Mouse (Mus musculus) midbrain, embryonic 10.5 days (tissue): Measurements from ENCODE around the gene Gm20388. TPM values are rescaled to one million over a fixed set of nuclear protein-coding genes. Genes with fewer than 3 reads are reported as not detected.

ENCODE experiments used
- DNase-seq: peaks from one replicate; pipeline ENCODE4 v3.0.0-alpha.2; 2017; ENCODE audit warnings: low spot score
- H3K27ac ChIP-seq: fragments of 300-500 bp; sonication (generic); replicated peaks from 2 replicates; pipeline ENCODE4 v1.5.1; 2016; ENCODE audit warnings: mild to moderate bottlenecking
- H3K27me3 ChIP-seq: fragments of 300-500 bp; sonication (generic); 2 replicates; pipeline ENCODE4 v1.6.1; 2016; ENCODE audit warnings: low read depth, mild to moderate bottlenecking; ENCODE audit not compliant: poor library complexity, severe bottlenecking
- H3K36me3 ChIP-seq: fragments of 300-500 bp; sonication (generic); 2 replicates; pipeline ENCODE4 v1.6.1; 2016; ENCODE audit warnings: mild to moderate bottlenecking, moderate library complexity
- H3K4me1 ChIP-seq: fragments of 300-500 bp; sonication (generic); 2 replicates; pipeline ENCODE4 v1.6.1; 2016
- H3K4me3 ChIP-seq: fragments of 300-500 bp; sonication (generic); 2 replicates; pipeline ENCODE4 v1.5.1; 2016; ENCODE audit warnings: mild to moderate bottlenecking, moderate library complexity
- H3K9me3 ChIP-seq: fragments of 300-500 bp; sonication (generic); replicated peaks from 2 replicates; pipeline ENCODE4 v1.6.1; 2016; ENCODE audit warnings: mild to moderate bottlenecking
- WGBS: fragments of 180-500 bp; shearing (Covaris S2); methylation state at CpG from one replicate; pipeline ENCODE4 v1.1.7; 2016; 5-methylcytosine and 5-hydroxymethylcytosine counted together
- polyA plus RNA-seq: library from polyadenylated mRNA; unstranded; fragments of >200 nt; fragmentation: Nextera tagmentation; extraction: Ambion mirVana; gene quantifications from 2 replicates; pipeline ENCODE4 v1.2.1, GENCODE M21; 2016

The Gm20388 gene
- polyA plus RNA-seq, 1 experiment from 2014 or later: 7.1 TPM

DNA sequence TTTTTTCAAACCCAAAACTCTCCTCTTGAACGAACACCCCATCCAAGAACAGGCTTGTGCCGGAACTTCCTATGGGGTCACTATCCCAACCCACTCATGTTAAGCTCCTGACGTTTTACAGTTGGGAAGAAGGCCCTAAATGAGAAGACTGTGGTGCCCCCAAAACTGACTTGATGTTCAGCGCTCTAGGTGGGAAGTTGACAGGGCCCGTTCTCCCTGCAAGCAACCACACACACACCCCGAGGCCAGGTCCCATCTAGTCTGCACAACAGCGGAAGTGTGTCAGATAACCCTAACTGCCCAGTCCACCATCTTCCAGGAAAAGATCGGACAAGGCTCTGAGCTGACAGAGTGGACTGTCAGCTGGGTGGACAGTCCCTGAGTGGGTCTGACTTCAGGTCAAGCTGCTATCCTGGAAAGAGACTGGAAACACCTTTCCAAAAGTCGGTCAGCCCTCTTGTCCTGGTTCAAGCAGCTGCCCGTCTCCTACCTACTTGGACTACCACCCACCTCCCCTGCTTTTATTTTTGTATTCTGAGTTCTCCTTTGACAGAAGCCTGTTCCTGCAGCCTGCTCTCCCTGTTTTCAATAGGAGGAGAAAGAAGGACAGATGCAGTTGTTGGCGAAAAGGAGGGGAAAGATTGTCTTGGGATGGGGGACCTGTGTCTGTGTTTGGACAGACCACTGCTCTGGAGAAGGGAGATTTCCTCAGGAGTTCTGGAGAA lies 1161.9 kb downstream of the Gm20388 start:
- 8% methylated on average over 11 of the region's 11 CpGs for WGBS
- Histone ChIP-seq H3K27ac (no peak overlapping the region), H3K27me3 (peaks cover 100% of the 10 kb centered on the region), H3K4me3 (no peak overlapping the region), H3K4me1 (peaks cover 29% of the 10 kb centered on the region), H3K9me3 (no peaks in the 10 kb centered on the region), H3K36me3 (no peaks in the 10 kb centered on the region)
- no peak for DNase-seq

DNA sequence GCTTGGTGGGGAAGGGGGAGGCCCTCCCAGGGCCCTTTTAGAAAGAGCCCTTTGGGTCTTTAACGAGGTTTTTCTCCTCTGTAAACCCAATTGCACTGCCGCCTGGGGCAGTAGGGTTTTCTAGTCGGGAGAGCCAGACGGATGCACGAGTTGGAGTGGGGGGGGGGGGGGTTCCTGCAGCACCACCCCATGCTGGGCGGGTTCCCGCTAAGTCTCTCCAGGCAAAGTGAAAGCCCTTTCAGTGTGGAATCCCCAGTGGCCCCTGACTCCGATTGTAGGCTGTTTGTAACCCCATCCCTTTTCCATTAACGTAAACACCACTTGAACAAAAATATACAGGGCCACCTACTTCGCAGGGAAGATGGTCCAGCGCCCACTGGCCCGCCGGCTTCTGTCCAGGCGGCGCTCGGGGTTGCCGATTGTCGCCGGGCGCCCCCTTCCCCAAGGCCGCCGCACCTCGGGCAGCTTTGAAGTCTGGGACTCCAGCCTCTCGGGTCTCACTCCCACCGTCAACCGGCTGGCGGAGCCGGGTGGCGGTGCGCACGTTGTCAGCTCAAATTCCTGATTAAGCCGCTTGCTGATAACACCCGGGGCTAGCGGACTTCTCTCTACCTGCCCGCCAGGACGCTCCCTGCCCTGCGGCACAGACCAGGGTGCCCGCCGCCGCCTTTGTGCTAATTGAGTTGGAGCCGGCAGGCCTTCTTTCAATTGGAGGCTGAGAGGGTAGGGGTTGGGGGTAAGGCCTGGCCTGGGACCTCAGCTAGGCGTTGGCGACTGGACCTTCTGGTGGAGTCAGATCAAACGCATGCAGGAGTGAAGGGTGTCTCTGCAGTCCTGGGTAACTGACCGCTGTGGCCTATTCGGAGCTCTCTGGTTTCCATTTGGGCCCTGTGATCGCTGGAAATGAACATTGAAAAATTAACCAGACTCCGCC lies 1162.8 kb downstream of the Gm20388 start:
- H3K27ac ChIP-seq: no peak overlapping the region
- DNase-seq: peak; percentile 51
- H3K4me3 ChIP-seq: peak overlapping the region; percentile 29
- H3K4me1 ChIP-seq: peaks cover 29% of the 10 kb centered on the region
- H3K9me3 ChIP-seq: no peaks in the 10 kb centered on the region
- H3K27me3 ChIP-seq: peaks cover 100% of the 10 kb centered on the region
- WGBS: under 1% methylated on average over 48 of the region's 48 CpGs
- no peaks in the 10 kb centered on the region for H3K36me3 ChIP-seq

DNA sequence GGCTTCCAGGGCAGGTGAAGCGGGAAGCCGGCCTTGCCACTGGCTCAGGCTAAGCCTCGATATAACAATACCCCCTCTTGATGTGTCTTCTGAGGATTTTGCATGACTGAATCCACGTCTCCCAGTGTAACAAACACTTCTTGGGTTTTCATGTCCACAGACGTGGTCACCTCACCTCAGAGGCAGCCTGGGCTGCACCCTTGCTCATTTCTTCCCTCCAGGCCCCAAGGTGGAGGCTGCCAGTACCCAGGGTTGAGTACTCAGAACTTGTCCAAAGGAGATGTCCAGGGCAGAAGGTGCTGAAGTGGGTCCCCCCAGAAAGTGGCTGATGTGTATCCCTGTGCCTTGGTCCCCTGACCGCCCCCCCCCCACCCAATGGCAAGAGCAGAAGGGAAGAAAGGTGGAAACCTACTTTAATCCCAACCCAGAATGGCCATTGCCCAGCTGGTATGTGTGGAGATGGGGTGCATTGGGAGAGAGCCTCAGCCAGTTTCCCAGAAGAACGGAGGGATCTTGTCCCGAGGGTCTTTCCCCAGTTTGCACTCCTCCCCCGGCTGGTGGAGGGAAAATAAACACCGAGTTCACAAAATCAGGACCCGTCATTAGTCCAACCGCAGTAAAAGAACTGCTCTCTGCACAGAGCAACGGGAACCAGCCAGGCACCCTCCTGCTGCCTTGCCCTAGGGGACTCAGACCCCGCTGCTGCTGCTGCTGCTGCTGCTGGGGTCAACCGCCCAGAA lies 1163.6 kb downstream of the Gm20388 start:
- Histone ChIP-seq H3K9me3 (no peaks in the 10 kb centered on the region), H3K4me1 (peaks cover 29% of the 10 kb centered on the region), H3K27ac (no peak overlapping the region), H3K36me3 (no peaks in the 10 kb centered on the region), H3K4me3 (no peak overlapping the region), H3K27me3 (peaks cover 100% of the 10 kb centered on the region)
- peak; percentile 53 for DNase-seq
- 0% methylated on average over 15 of the region's 15 CpGs for WGBS

DNA sequence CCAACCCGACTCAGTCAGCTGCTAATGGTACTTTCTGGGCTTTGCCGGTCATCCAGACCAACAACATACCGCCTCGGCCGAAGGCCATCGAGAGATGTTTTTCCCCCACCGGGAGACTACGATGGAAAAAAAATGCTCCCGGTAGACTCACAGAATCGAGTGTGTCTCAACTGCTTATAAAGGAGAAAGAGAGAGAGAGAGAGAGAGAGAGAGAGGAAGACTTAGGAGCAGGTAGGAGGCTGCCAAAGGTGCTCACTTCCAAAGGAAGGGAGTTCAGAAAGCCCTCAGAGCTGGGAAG lies 1164.2 kb downstream of the Gm20388 start:
- no peaks in the 10 kb centered on the region for H3K36me3 ChIP-seq
- 2% methylated on average over 10 of the region's 10 CpGs for WGBS
- peaks cover 100% of the 10 kb centered on the region for H3K27me3 ChIP-seq
- H3K27ac ChIP-seq: no peak overlapping the region
- H3K4me3 ChIP-seq: no peak overlapping the region
- no peak for DNase-seq
- no peaks in the 10 kb centered on the region for H3K9me3 ChIP-seq
- peaks cover 29% of the 10 kb centered on the region for H3K4me1 ChIP-seq

DNA sequence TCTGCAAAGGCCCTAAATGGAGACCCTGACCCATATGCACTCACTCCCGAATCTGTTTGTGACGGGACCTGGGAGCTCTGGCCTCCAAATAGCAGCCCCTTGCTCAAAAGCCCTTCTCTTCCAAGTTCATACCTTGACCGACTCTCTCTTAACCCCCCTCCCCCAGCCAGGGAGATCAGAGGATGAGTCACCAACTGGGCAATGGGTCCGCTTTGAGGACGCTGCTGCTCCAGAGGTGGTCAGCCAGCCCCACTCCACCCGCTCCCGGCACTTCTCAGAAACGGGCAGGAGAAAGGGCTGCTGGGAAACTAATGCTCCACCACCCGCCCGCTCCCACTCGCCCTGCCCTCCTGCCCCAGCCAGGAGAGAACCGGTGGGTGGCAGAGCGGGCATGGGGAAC lies 1165.3 kb downstream of the Gm20388 start:
- Histone ChIP-seq H3K27ac (no peak overlapping the region), H3K9me3 (no peaks in the 10 kb centered on the region), H3K27me3 (peaks cover 100% of the 10 kb centered on the region), H3K36me3 (no peaks in the 10 kb centered on the region), H3K4me3 (no peak overlapping the region), H3K4me1 (peaks cover 27% of the 10 kb centered on the region)
- under 1% methylated on average over 13 of the region's 13 CpGs for WGBS
- peak; percentile 42 for DNase-seq

DNA sequence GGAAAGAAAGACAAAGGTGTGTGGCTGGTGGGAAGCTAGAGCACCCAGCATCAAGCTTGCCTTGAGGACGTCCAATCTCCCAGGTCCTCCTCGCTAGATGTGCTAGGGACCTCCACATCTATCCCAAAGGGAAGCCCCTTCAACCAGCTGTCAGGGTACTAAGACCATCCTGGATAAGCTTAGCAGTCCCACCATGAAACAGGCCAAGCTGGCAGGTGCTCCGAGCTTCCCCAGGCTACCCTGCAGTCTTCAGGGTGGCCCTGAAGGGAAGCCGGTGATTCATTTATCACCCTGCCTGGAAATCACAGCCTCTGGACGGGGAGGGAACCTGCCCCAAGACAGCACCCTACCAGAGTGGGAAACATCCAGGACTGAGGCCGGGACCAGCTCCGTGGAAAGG lies 1165.9 kb downstream of the Gm20388 start:
- H3K9me3 ChIP-seq: no peaks in the 10 kb centered on the region
- peaks cover 100% of the 10 kb centered on the region for H3K27me3 ChIP-seq
- no peaks in the 10 kb centered on the region for H3K36me3 ChIP-seq
- DNase-seq: no peak
- H3K4me3 ChIP-seq: no peak overlapping the region
- no peak overlapping the region for H3K27ac ChIP-seq
- peaks cover 21% of the 10 kb centered on the region for H3K4me1 ChIP-seq
- WGBS: 4% methylated on average over 7 of the region's 7 CpGs

DNA sequence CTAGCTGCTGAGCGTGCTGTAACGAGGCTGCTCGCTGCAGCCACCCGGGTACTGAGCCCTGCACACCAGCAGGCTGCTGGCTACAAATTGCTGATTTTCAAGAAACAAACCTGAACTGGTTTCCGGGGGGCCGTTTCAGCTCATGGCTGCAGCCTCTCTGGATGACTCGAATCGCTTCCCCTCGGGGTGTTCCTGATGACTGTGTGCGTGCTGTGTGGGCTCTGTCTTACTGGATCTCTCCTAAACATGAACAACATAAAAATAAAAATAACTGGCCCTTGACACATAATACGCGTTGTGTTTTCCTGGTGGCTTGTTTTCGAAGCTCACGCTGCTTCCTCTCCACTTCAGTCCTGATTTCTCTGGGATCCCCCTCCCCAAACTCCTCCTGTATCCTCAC lies 1168.1 kb downstream of the Gm20388 start:
- H3K4me1 ChIP-seq: peaks cover 24% of the 10 kb centered on the region
- peak; percentile 26 for DNase-seq
- no peak overlapping the region for H3K27ac ChIP-seq
- 1% methylated on average over 14 of the region's 14 CpGs for WGBS
- H3K27me3 ChIP-seq: peaks cover 100% of the 10 kb centered on the region
- H3K4me3 ChIP-seq: no peak overlapping the region
- no peaks in the 10 kb centered on the region for H3K9me3 ChIP-seq
- no peaks in the 10 kb centered on the region for H3K36me3 ChIP-seq

DNA sequence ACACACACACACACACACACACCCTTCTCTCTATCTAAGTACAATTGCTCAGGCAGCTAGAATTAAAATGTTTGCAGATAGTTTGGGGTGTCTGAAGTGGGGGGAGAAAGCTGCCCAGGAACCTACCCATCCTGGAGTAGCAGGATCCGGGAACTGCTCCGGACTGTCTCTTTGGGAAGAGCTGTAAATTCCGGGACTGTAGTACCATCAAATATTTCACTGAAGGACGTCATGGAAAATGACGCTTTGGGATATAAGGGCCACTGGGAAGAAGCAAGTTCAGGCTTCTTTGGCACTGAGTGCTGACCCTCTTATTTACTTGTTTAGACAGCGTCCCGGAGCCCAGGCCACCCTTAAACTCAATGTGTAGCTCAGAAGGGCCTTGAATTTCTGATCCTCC lies 1168.6 kb downstream of the Gm20388 start:
- 2% methylated on average over 7 of the region's 7 CpGs for WGBS
- no peak for DNase-seq
- no peak overlapping the region for H3K27ac ChIP-seq
- no peak overlapping the region for H3K4me3 ChIP-seq
- peaks cover 26% of the 10 kb centered on the region for H3K4me1 ChIP-seq
- no peaks in the 10 kb centered on the region for H3K36me3 ChIP-seq
- H3K27me3 ChIP-seq: peaks cover 100% of the 10 kb centered on the region
- H3K9me3 ChIP-seq: no peaks in the 10 kb centered on the region

DNA sequence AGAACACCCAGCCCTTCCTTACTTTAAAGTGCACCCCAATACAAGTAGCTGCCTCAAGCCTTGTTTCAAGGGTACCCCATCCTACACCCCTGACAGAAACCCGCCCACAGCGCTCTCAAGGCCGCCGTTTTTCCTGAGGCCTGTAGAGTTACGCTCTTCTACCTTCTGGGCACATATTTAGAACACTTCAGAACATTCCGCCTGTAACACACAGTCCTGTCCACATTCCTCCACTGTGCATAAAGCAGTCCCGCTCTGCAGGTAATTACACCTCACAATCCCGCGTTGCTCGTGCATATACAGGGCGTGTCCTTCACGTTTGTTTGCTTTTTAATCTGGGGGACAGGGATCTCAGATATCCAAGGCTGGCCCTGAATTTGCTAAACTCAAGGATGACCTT lies 1169.3 kb downstream of the Gm20388 start:
- H3K36me3 ChIP-seq: no peaks in the 10 kb centered on the region
- peaks cover 30% of the 10 kb centered on the region for H3K4me1 ChIP-seq
- no peak overlapping the region for H3K27ac ChIP-seq
- peaks cover 100% of the 10 kb centered on the region for H3K27me3 ChIP-seq
- no peak overlapping the region for H3K4me3 ChIP-seq
- DNase-seq: no peak
- under 1% methylated on average over 12 of the region's 12 CpGs for WGBS
- no peaks in the 10 kb centered on the region for H3K9me3 ChIP-seq

DNA sequence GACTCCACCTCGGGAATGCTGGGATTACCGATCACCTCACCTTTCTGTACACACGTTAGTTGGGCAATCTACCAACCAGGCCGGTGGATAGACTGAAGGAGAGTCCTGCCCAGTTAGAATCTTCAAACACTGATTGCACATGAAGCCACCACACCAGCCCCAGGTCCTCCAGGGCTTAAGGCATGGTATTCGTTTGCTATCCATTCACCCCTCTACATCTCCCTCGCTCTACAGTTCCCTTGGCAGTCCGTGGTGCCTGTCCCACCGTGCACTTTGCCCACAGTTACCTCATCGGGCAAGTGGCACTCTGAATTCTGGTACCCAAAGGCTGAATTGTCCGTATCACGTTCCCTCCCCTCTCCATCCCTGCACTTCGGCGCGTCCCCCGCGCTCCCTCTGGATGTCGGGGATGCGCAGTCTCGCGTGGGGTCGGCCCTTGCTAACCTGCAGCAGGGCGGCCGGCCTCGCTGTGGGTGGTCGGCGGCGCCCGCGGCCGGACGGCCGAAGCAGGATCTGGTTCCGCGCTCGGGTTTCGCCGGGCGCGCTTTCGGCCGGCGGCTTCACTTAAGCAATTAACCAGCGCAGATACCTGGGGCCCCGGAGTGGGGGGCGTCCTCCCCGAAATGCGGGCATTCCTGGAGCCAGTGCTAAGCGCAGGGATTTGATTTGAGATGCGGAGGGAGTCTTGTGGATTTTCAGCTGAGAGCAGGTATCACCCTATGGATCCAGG lies 1169.9 kb downstream of the Gm20388 start:
- WGBS: under 1% methylated on average over 49 of the region's 49 CpGs
- H3K9me3 ChIP-seq: no peaks in the 10 kb centered on the region
- H3K4me3 ChIP-seq: no peak overlapping the region
- H3K27me3 ChIP-seq: peaks cover 100% of the 10 kb centered on the region
- H3K4me1 ChIP-seq: peaks cover 32% of the 10 kb centered on the region
- DNase-seq: peak; percentile 43
- no peaks in the 10 kb centered on the region for H3K36me3 ChIP-seq
- no peak overlapping the region for H3K27ac ChIP-seq

DNA sequence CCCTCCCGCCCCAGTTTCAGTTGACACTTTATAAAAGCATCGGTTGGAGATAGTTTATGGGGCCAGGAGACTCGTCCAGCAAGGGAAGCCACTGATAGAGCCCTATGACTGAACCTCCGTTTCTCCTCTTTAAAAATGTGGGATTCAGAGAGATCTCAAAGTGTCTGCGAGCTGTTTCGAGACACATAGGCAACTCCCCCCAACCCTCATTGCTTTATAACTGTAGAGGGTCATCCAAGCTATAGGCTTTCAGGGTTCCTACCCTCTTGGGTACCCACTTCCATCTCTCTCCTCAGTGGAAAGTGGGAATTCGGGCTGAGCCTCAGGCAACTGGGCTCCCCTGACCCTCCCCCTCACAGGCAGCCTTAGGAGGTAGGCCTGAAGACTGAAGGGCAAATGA lies 1170.8 kb downstream of the Gm20388 start:
- Histone ChIP-seq H3K4me1 (peaks cover 32% of the 10 kb centered on the region), H3K36me3 (no peaks in the 10 kb centered on the region), H3K27me3 (peaks cover 100% of the 10 kb centered on the region), H3K4me3 (no peak overlapping the region), H3K9me3 (no peaks in the 10 kb centered on the region), H3K27ac (no peak overlapping the region)
- no peak for DNase-seq
- 3% methylated on average over 7 of the region's 7 CpGs for WGBS
